Mouse (Mus musculus): ENCODE results near the gene Zdhhc24.

DNA sequence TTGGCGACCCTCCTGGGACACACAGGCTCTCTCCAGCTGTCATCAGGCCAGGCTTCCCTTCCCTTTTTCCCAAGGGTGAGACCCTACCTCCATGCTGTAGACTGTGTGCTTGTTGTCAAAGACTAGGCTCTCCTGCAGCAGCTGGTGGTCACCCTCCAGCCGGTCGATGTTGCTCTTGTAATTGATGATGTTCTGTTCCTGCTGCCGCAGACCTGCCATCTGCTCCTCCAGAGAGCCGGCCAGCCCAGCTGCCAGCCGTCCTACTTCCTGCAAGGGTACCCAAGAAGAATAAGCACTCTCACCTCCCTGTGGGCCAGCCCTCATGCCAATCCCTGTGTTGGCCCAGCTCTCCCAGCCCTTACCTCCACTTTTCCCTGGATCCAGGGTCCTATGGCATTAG is 15.4 kb upstream of the Zdhhc24 start:
- no peak for TF ChIP-seq CTCF (IDR thresholded peaks at IDR 0.05; ENCODE audit: extremely low read depth, insufficient read depth, insufficient read length, insufficient replicate concordance)
- TF ChIP-seq POLR2A (IDR thresholded peaks at IDR 0.05; ENCODE audit: low read depth, low read length): no peak
